Mouse (Mus musculus) limb, embryonic 10.5 days (tissue): ENCODE data around the gene Clptm1. TPM values are rescaled to one million over a fixed set of nuclear protein-coding genes. Genes with fewer than 3 reads are reported as not detected.

ENCODE experiments used
- DNase-seq: peaks from one replicate; pipeline ENCODE4 v3.0.0-alpha.2; 2017; ENCODE audit warnings: low spot score
- H3K27ac ChIP-seq: fragments of 300-500 bp; sonication (generic); 2 replicates; pipeline ENCODE4 v1.5.1; 2016; ENCODE audit warnings: mild to moderate bottlenecking
- H3K27me3 ChIP-seq: fragments of 300-500 bp; sonication (generic); 2 replicates; pipeline ENCODE4 v1.6.1; 2016; ENCODE audit warnings: low read depth, mild to moderate bottlenecking; ENCODE audit not compliant: poor library complexity, severe bottlenecking
- H3K36me3 ChIP-seq: fragments of 300-500 bp; sonication (generic); 2 replicates; pipeline ENCODE4 v1.6.1; 2016; ENCODE audit warnings: mild to moderate bottlenecking, moderate library complexity
- H3K4me1 ChIP-seq: fragments of 300-500 bp; sonication (generic); 2 replicates; pipeline ENCODE4 v1.6.1; 2016
- H3K4me3 ChIP-seq: fragments of 300-500 bp; sonication (generic); 2 replicates; pipeline ENCODE4 v1.5.1; 2016; ENCODE audit warnings: mild to moderate bottlenecking, moderate library complexity
- H3K9me3 ChIP-seq: fragments of 300-500 bp; sonication (generic); replicated peaks from 2 replicates; pipeline ENCODE4 v1.6.1; 2016; ENCODE audit warnings: mild to moderate bottlenecking
- WGBS: fragments of 180-500 bp; shearing (Covaris S2); methylation state at CpG from one replicate; pipeline ENCODE4 v1.1.7; 2016; 5-methylcytosine and 5-hydroxymethylcytosine counted together
- polyA plus RNA-seq: library from polyadenylated mRNA; unstranded; fragments of >200 nt; fragmentation: Nextera tagmentation; extraction: Ambion mirVana; gene quantifications from 2 replicates; pipeline ENCODE4 v1.2.1, GENCODE M21; 2016

The Clptm1 gene
- polyA plus RNA-seq: 84.5 and 86.3 TPM in 2 replicates

- Histone ChIP-seq H3K4me3 (peak within 1 kb of the TSS; percentile 100), H3K27ac (peak within 1 kb of the TSS; percentile 93), H3K4me1 (peaks cover 25% of the 10 kb centered on the region), H3K27me3 (no peaks in the 10 kb centered on the region), H3K36me3 (peaks cover 27% of the 10 kb centered on the region), H3K9me3 (no peaks in the 10 kb centered on the region)
- DNase-seq: peak; percentile 99
- WGBS: under 1% methylated on average over 63 of the region's 63 CpGs
Observed at GRCm38 (mm10) chr7:19664955-19665841, at the start of gene Clptm1. Gene Clptm1 (minus strand): TSS chr7:19665033.

GRCm38 (mm10) chr7:19713598-19713997, 48.8 kb upstream of the Clptm1 start:
- no peaks in the 10 kb centered on the region for H3K27me3 ChIP-seq
- H3K4me3 ChIP-seq: peak overlapping the region; percentile 99
- DNase-seq: no peak
- H3K27ac ChIP-seq: no peak overlapping the region
- H3K4me1 ChIP-seq: peaks cover 18% of the 10 kb centered on the region
- peaks cover 68% of the 10 kb centered on the region for H3K36me3 ChIP-seq
- no peaks in the 10 kb centered on the region for H3K9me3 ChIP-seq
- WGBS: 88% methylated on average over 9 of the region's 9 CpGs

- DNase-seq: no peak
- Histone ChIP-seq H3K27ac (no peak overlapping the region), H3K27me3 (no peaks in the 10 kb centered on the region), H3K4me3 (no peak overlapping the region), H3K36me3 (peaks cover 72% of the 10 kb centered on the region), H3K9me3 (no peaks in the 10 kb centered on the region), H3K4me1 (peaks cover 18% of the 10 kb centered on the region)
- WGBS: 61% methylated on average over 4 of the region's 4 CpGs
Observed at GRCm38 (mm10) chr7:19713196-19713595, 48.4 kb upstream of the Clptm1 start.

- no peak for DNase-seq
- Histone ChIP-seq H3K27ac (no peak overlapping the region), H3K36me3 (peaks cover 75% of the 10 kb centered on the region), H3K4me1 (peaks cover 18% of the 10 kb centered on the region), H3K9me3 (no peaks in the 10 kb centered on the region), H3K27me3 (no peaks in the 10 kb centered on the region), H3K4me3 (no peak overlapping the region)
- 91% methylated on average over 4 of the region's 4 CpGs for WGBS
Observed at GRCm38 (mm10) chr7:19712414-19712813, 47.6 kb upstream of the Clptm1 start.

- Histone ChIP-seq H3K36me3 (peaks cover 82% of the 10 kb centered on the region), H3K9me3 (no peaks in the 10 kb centered on the region), H3K4me3 (no peak overlapping the region), H3K27me3 (no peaks in the 10 kb centered on the region), H3K27ac (no peak overlapping the region), H3K4me1 (peaks cover 11% of the 10 kb centered on the region)
- 93% methylated on average over 10 of the region's 10 CpGs for WGBS
- DNase-seq: no peak
Observed at GRCm38 (mm10) chr7:19710650-19711049, 45.8 kb upstream of the Clptm1 start.

- no peak overlapping the region for H3K27ac ChIP-seq
- no peak for DNase-seq
- H3K4me1 ChIP-seq: peaks cover 11% of the 10 kb centered on the region
- H3K9me3 ChIP-seq: no peaks in the 10 kb centered on the region
- no peak overlapping the region for H3K4me3 ChIP-seq
- no peaks in the 10 kb centered on the region for H3K27me3 ChIP-seq
- peaks cover 87% of the 10 kb centered on the region for H3K36me3 ChIP-seq
- WGBS: 95% methylated on average over 7 of the region's 7 CpGs
Observed at GRCm38 (mm10) chr7:19705271-19705670, 40.4 kb upstream of the Clptm1 start.

- H3K27me3 ChIP-seq: no peaks in the 10 kb centered on the region
- H3K4me3 ChIP-seq: no peak overlapping the region
- H3K36me3 ChIP-seq: peaks cover 79% of the 10 kb centered on the region
- no peak overlapping the region for H3K27ac ChIP-seq
- no peaks in the 10 kb centered on the region for H3K9me3 ChIP-seq
- peaks cover 16% of the 10 kb centered on the region for H3K4me1 ChIP-seq
- 92% methylated on average over 4 of the region's 4 CpGs for WGBS
- no peak for DNase-seq
Observed at GRCm38 (mm10) chr7:19704475-19704874, 39.6 kb upstream of the Clptm1 start.

GRCm38 (mm10) chr7:19702859-19703555, 38.2 kb upstream of the Clptm1 start:
- 95% methylated on average over 16 of the region's 16 CpGs for WGBS
- no peak overlapping the region for H3K4me3 ChIP-seq
- DNase-seq: no peak
- no peaks in the 10 kb centered on the region for H3K27me3 ChIP-seq
- H3K9me3 ChIP-seq: no peaks in the 10 kb centered on the region
- H3K4me1 ChIP-seq: peaks cover 31% of the 10 kb centered on the region
- H3K27ac ChIP-seq: no peak overlapping the region
- peaks cover 65% of the 10 kb centered on the region for H3K36me3 ChIP-seq

GRCm38 (mm10) chr7:19701069-19701761, 36.4 kb upstream of the Clptm1 start:
- Histone ChIP-seq H3K9me3 (peaks cover 3% of the 10 kb centered on the region; the same call in 1 of the 2 replicates), H3K4me1 (peaks cover 34% of the 10 kb centered on the region), H3K27ac (peak overlapping the region; percentile 30; the same call in 1 of the 2 replicates), H3K4me3 (no peak overlapping the region), H3K36me3 (peaks cover 55% of the 10 kb centered on the region), H3K27me3 (no peaks in the 10 kb centered on the region)
- WGBS: 34% methylated on average over 22 of the region's 22 CpGs
- peak; percentile 78 for DNase-seq

GRCm38 (mm10) chr7:19700299-19701068, 35.7 kb upstream of the Clptm1 start:
- no peaks in the 10 kb centered on the region for H3K27me3 ChIP-seq
- peaks cover 3% of the 10 kb centered on the region; the same call in 1 of the 2 replicates for H3K9me3 ChIP-seq
- no peak overlapping the region for H3K4me3 ChIP-seq
- H3K36me3 ChIP-seq: peaks cover 55% of the 10 kb centered on the region
- H3K27ac ChIP-seq: peak overlapping the region; percentile 30; the same call in 1 of the 2 replicates
- H3K4me1 ChIP-seq: peaks cover 34% of the 10 kb centered on the region
- DNase-seq: no peak
- WGBS: 62% methylated on average over 12 of the region's 12 CpGs

- WGBS: 77% methylated on average over 4 of the region's 4 CpGs
- no peak overlapping the region for H3K4me3 ChIP-seq
- no peaks in the 10 kb centered on the region for H3K27me3 ChIP-seq
- no peak overlapping the region for H3K27ac ChIP-seq
- DNase-seq: no peak
- peaks cover 3% of the 10 kb centered on the region; the same call in 1 of the 2 replicates for H3K9me3 ChIP-seq
- H3K36me3 ChIP-seq: peaks cover 48% of the 10 kb centered on the region
- peaks cover 34% of the 10 kb centered on the region for H3K4me1 ChIP-seq
Observed at GRCm38 (mm10) chr7:19699827-19700148, 35.0 kb upstream of the Clptm1 start.
